Mouse (Mus musculus): ENCODE results near the gene Rela. TPM values are rescaled to one million over a fixed set of nuclear protein-coding genes. Genes with fewer than 3 reads are reported as not detected.
A peak's percentile ranks its signal among the peaks of the same experiment; 100 is the strongest.

Rela gene
- total and polyA plus RNA-seq, 3 experiments, result 12.1 to 51.9 (median 21.0) TPM

- no peak for TF ChIP-seq NRF1 (IDR thresholded peaks at IDR 0.05; ENCODE audit: low read depth, low read length)
Measured at GRCm38 (mm10) chr19:5660942-5661751, 23.9 kb downstream of the Rela start (continued).

GRCm38 (mm10) chr19:5662310-5662709 lies 25.0 kb downstream of the Rela start:
- Histone ChIP-seq H3K9ac (ENCODE audit: insufficient read depth, low read depth) (peak overlapping the region; percentile 70; the same call in 1 of the 2 replicates), H3K4me3 (replicated peaks in 1 of 3; ENCODE audit: low read depth in 2 of 3, low read length in 2 of 3, poor library complexity in 1 of 3) (peak overlapping the region; percentile 62 to 94 (median 81)), H3K4me2 (ENCODE audit: insufficient read depth, low read depth, poor library complexity, severe bottlenecking) (peak overlapping the region; percentile 81), H3K27ac (ENCODE audit: insufficient read depth, low read depth) (peak overlapping the region; percentile 39), H3K9me3 (replicated peaks; ENCODE audit: low read length) (no peaks in the 10 kb centered on the region), H3K36me3 (replicated peaks in 1 of 2; ENCODE audit: control insufficient read depth in 1 of 2, insufficient read depth in 1 of 2, low read length in 1 of 2) (peaks cover 40 to 61% of the 10 kb centered on the region in 2 experiments), H3K79me2 (replicated peaks; ENCODE audit: control insufficient read depth, extremely low read depth, insufficient read depth, poor library complexity, severe bottlenecking) (peaks cover 6% of the 10 kb centered on the region; the same call in 1 of the 2 replicates), H3K4me1 (ENCODE audit: control insufficient read depth in 1 of 2, insufficient read depth in 2 of 2) (peaks cover 14 to 36% of the 10 kb centered on the region in 2 experiments), H3K27me3 (replicated peaks) (no peaks in the 10 kb centered on the region)
- in situ Hi-C loops (cut with MboI; ENCODE audit: low pct_ligation_motif_present, low pct_unique_long_range_greater_than_20kb, low sequenced_read_pairs), result no loop called here
- DNase-seq (ENCODE audit: extremely low read depth), result peak; percentile 73
- TF ChIP-seq MYC (IDR thresholded peaks at IDR 0.05; ENCODE audit: low read depth, low read length) (no peak), ZKSCAN1 (IDR thresholded peaks at IDR 0.05; ENCODE audit: borderline replicate concordance, low read depth, low read length) (peak; percentile 66), TCF12 (IDR thresholded peaks at IDR 0.05; ENCODE audit: low read depth, low read length) (peak; percentile 39; the same call in 1 of the 2 replicates), BHLHE40 (IDR thresholded peaks at IDR 0.05; ENCODE audit: low read depth, low read length) (peak; percentile 71), SIN3A (IDR thresholded peaks at IDR 0.05; ENCODE audit: low read length) (peak; percentile 37; the same call in 1 of the 2 replicates), CTCF (conservative IDR thresholded peaks at IDR 0.05 in 1 of 2, IDR thresholded peaks at IDR 0.05 in 1 of 2; ENCODE audit: low read depth in 2 of 2, low read length in 2 of 2) (no peak), EP300 (IDR thresholded peaks at IDR 0.05; ENCODE audit: low read length) (peak; percentile 62), KAT2A (IDR thresholded peaks at IDR 0.05; ENCODE audit: insufficient replicate concordance, low read length) (0 out of 2 replicates have a peak, but pooled peaks have one; percentile 14)
- dilution Hi-C loops (cut with MboI; ENCODE audit: extremely low pct_ligation_motif_present, extremely low pct_unique_long_range_greater_than_20kb, low sequenced_read_pairs), result no loop called here

DNA sequence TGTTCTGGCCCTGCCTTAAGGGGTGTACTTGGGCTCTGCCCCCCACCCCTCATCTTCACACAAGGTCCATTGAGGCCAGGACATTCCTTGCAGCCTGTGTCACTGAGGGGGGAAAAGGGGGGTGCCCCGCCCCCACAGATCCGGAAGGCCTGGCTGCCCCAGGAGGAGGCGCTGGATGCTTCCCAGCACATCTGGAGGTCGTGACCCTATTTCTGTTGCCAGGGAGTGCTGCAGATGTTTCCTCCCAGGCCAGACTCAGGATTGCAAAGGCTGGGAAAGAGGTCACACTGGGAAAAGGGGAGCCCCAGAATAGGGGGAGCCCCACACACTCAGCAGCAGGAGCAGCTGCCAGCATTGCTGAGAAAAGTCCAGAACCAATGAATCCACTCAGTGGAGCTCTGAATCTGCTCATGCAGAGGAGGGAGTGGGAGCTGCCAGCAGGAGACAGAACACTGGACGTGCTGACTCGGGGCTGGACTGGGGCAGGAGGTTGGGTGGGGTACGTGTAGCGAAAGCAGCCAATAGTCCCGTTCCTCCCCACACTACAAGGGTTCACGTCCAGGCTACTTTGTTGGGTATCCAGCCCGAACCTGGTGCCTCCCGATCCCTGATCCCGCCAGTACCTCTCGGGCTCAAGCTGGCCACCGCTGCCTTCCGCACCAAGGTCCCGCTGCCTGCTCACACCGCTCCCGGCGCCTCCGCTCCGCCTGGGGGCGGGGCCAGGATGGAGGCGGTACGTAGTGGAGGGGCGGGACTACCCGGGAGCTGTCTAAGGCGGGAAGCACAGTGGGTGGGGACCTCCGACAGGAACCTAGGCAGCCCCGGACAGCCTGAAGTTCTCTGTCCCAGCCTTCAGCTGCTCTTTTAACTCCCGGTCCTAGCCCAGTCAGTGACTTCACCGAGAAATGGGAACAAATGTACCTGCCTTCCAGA lies 26.0 kb downstream of the Rela start, which contains the start of gene Sipa1:
TSS of gene Sipa1 (minus strand) at position 727 of the 933 bp plus-strand sequence.
- Histone ChIP-seq H3K4me1 (ENCODE audit: control insufficient read depth in 1 of 2, insufficient read depth in 2 of 2) (peaks cover 14 to 36% of the 10 kb centered on the region in 2 experiments), H3K36me3 (replicated peaks in 1 of 2; ENCODE audit: control insufficient read depth in 1 of 2, insufficient read depth in 1 of 2, low read length in 1 of 2) (peaks cover 42 to 61% of the 10 kb centered on the region in 2 experiments), H3K4me2 (ENCODE audit: insufficient read depth, low read depth, poor library complexity, severe bottlenecking) (peak within 1 kb of the TSS; percentile 81), H3K9ac (ENCODE audit: insufficient read depth, low read depth) (peak within 1 kb of the TSS; percentile 70), H3K27me3 (replicated peaks) (no peaks in the 10 kb centered on the region), H3K27ac (ENCODE audit: insufficient read depth, low read depth) (peak within 1 kb of the TSS; percentile 39), H3K9me3 (replicated peaks; ENCODE audit: low read length) (no peaks in the 10 kb centered on the region), H3K4me3 (replicated peaks in 1 of 3; ENCODE audit: low read depth in 2 of 3, low read length in 2 of 3, poor library complexity in 1 of 3) (peak within 1 kb of the TSS; percentile 62 to 94 (median 81)), H3K79me2 (replicated peaks; ENCODE audit: control insufficient read depth, extremely low read depth, insufficient read depth, poor library complexity, severe bottlenecking) (peaks cover 6% of the 10 kb centered on the region; the same call in 1 of the 2 replicates)
- dilution Hi-C loops (cut with MboI; ENCODE audit: extremely low pct_ligation_motif_present, extremely low pct_unique_long_range_greater_than_20kb, low sequenced_read_pairs), result no loop called here
- DNase-seq (ENCODE audit: extremely low read depth), result peak; percentile 89
- TF ChIP-seq POLR2AphosphoS2 (IDR thresholded peaks at IDR 0.05; ENCODE audit: low read depth, low read length) (peak; percentile 86), ZC3H11A (IDR thresholded peaks at IDR 0.05; ENCODE audit: low read depth, low read length) (no peak), PAX5 (IDR thresholded peaks at IDR 0.05; ENCODE audit: low read length) (no peak), ZMIZ1 (IDR thresholded peaks at IDR 0.05; ENCODE audit: low read depth, low read length) (peak; percentile 73; the same call in 1 of the 2 replicates), TBP (conservative IDR thresholded peaks at IDR 0.05; ENCODE audit: low read depth, low read length) (no peak), ELF1 (IDR thresholded peaks at IDR 0.05; ENCODE audit: low read depth, low read length) (peak; percentile 55), E2F4 (IDR thresholded peaks at IDR 0.05; ENCODE audit: insufficient replicate concordance, low read depth, low read length) (peak; percentile 56; the same call in 1 of the 2 replicates), IRF4 (IDR thresholded peaks at IDR 0.05; ENCODE audit: low read depth, low read length) (no peak), CHD2 (IDR thresholded peaks at IDR 0.05; ENCODE audit: low read length) (no peak), POLR2A (IDR thresholded peaks at IDR 0.05; ENCODE audit: low read depth, low read length) (peak; percentile 85), NELFE (IDR thresholded peaks at IDR 0.05; ENCODE audit: low read depth, low read length) (0 out of 2 replicates have a peak, but pooled peaks have one; percentile 61)
- in situ Hi-C loops (cut with MboI; ENCODE audit: low pct_ligation_motif_present, low pct_unique_long_range_greater_than_20kb, low sequenced_read_pairs), result no loop called here

All from CH12.LX (cell line).